Mouse (Mus musculus): ENCODE results near the gene Sumf2.
"Not testable (repeated sequence)": the region's sequence is repeated elsewhere in the genome, so short reads cannot be mapped to it uniquely, and the experiment has no call there.

Gene Sumf2

GRCm38 (mm10) chr5:129846752-129847557 lies at the start of gene Sumf2:
Gene Sumf2 (plus strand): TSS chr5:129846986.
- DNase-seq: peak; percentile 93

GRCm38 (mm10) chr5:129844848-129845247 lies 1.9 kb upstream of the Sumf2 start:
- no peak for DNase-seq

- DNase-seq: no peak
Observed at GRCm38 (mm10) chr5:129847558-129847820, 703 bp downstream of the Sumf2 start.

DNA sequence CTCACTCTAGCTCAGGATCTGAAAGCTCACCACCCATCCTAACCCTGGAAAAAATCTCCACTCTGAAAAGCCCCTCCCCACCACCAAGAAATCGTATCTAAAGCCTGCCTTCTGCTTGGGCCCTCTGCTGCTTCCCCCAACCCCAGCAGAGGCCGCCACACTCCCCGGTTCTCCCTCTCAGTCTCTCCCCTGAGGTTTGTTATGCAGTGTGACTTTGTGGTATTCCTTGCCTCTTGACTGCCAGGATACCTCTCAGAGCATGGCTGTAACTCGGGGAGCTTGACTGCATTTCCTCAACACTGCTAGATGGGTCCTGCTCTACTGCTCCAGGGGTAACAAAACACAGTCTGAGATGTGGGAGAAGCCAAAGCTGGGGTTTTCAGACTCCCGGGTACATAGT lies 8.4 kb downstream of the Sumf2 start:
- DNase-seq: no peak

GRCm38 (mm10) chr5:129856414-129856813 lies 9.6 kb downstream of the Sumf2 start:
- no peak for DNase-seq

DNA sequence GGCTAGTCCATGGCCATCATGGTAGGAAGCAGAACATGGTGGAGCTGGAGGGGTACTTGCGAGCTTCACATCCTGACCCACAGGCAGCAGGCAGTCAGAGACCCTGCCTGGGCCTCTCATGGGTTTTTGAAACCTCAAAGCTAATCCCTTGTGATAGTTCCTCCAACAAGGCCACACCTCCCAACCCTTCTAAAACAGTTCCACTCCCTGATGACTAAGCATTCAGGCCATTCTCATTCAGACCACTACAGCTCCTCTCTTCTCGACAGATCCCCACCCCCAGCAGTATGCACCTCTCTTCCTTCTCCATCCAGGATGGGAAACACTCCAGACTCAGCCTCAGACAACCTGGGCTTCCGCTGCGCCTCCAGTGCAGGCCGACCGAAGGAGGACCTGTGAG lies 15.5 kb downstream of the Sumf2 start:
- no peak for DNase-seq

- DNase-seq: no peak
Observed at GRCm38 (mm10) chr5:129864467-129864866, 17.7 kb downstream of the Sumf2 start.

GRCm38 (mm10) chr5:129865841-129866240 lies 19.1 kb downstream of the Sumf2 start:
- DNase-seq: no peak

GRCm38 (mm10) chr5:129869238-129869995 lies 22.6 kb downstream of the Sumf2 start:
- DNase-seq: no peak

GRCm38 (mm10) chr5:129871238-129871637 lies 24.5 kb downstream of the Sumf2 start:
- no peak for DNase-seq

- DNase-seq: no peak
Observed at GRCm38 (mm10) chr5:129873942-129874341, 27.2 kb downstream of the Sumf2 start.

DNA sequence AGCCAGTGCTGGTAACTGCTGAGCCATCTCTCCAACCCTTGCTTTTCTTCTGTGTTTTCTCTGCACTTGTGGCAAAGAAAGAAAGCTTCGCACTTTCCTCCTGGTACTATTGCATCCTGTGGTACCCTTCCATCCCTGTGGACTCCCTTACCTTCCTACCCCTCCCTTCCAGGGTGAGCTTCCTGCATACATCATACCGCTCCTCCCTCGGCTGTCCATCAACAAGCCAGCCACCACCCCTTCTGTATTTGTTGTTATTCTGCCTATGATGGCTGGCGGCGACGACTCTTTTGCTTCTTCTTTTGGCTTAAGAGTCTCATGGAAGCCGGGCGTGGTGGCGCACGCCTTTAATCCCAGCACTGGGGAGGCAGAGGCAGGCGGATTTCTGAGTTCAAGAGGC lies 28.3 kb downstream of the Sumf2 start:
- no peak for DNase-seq

DNA sequence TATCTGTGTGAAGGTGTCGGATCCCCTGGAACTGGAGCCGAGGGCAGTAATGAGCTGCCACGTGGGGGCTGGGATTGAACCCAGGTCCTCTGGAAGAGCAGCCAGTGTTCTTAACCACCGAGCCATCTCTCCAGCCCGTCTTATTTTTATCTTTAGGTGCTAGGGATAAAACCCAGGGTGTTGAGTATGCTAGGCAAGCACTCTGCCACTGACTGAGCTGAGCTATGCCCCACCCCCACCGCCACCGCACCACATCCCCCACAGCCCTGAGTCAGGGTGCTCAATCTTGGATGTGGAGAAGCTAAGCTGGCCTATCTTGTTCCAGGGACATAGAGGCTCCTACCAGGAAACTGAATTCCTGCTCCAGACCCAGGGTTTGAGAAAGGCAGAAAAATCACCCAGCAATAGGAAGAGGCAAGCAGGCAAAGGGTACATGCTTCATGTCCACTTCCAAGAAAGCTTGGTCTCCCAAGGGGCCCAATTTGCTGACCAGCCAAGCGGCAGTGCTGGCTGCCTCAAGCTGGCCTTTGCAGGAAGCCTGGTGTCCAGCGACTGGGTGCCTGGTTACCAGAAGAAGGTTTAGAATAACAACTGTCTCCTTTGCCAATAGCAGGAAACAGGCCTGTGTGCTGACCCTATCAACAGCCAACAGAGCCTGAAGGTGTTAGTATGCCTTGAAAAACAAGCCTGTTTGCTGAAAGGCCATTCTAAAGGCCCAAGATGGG lies 31.1 kb downstream of the Sumf2 start:
- no peak for DNase-seq

- DNase-seq: peak; percentile 25
Observed at GRCm38 (mm10) chr5:129878946-129879345, 32.2 kb downstream of the Sumf2 start.

- DNase-seq: no peak
Observed at GRCm38 (mm10) chr5:129879888-129880287, 33.1 kb downstream of the Sumf2 start.

GRCm38 (mm10) chr5:129886271-129886670 lies 39.5 kb downstream of the Sumf2 start:
- no peak for DNase-seq

GRCm38 (mm10) chr5:129886911-129887636 lies 40.3 kb downstream of the Sumf2 start, which contains the start of gene Chchd2:
Gene Chchd2 (minus strand): TSS chr5:129887470.
- DNase-seq: peak; percentile 91

GRCm38 (mm10) chr5:129890390-129890789 lies 43.6 kb downstream of the Sumf2 start:
- DNase-seq: not testable (repeated sequence)

- peak; percentile 88 for DNase-seq
Observed at GRCm38 (mm10) chr5:129895198-129896088, 48.7 kb downstream of the Sumf2 start, which contains the start of gene Zbed5. Gene Zbed5 (plus strand): TSS chr5:129895723.

DNA sequence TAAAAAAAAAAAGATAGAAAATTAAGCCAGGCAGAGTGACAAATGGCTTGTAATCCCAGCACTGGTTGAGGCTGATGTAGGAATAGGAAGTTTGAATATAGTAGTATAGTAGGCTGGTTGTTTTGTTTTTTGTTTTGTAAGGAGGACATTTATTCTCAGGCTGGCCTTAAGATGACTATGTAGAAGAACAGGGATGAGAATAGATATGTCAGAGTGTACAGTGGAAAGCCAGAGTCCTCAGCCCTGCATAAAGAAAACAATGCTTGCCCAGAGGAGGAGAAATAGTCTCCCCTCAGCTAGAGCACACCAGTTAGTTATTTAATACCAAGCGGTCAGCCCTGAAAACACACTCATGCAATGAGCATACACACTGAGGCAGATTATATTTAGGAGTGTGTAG lies 51.7 kb downstream of the Sumf2 start, which contains the start of gene Phkg1:
TSS of gene Phkg1 (minus strand) at position 101 of the 400 bp plus-strand sequence.
- DNase-seq: no peak

GRCm38 (mm10) chr5:129907775-129908174 lies 61.0 kb downstream of the Sumf2 start:
- DNase-seq: no peak

Data from right cerebral cortex, postnatal 25 days (tissue).